In genomic region chr6:93718385-93718784, GRCm38 (mm10) we compare ENCODE assay signal across 10 mouse cellular contexts.
DNase-seq lines count a peak whose midpoint lies in the region; ATAC-seq lines count a peak whose summit lies in the region.
"Had no signal": no experiment of that assay in that cellular context is flagged by ENCODE, and none has a peak within 500 bp of the region (broad histone marks: within the 10 kb centered on the region; RNA-seq: fewer than 3 reads in every experiment).

No protein-coding gene starts in this region.

- no peak overlapping the region for H3K27ac ChIP-seq in forebrain, embryonic 12.5 days
- no peak overlapping the region for H3K27ac ChIP-seq in forebrain, embryonic 11.5 days (ENCODE audit: low read depth, low read length)
- H3K27ac ChIP-seq in limb, embryonic 12.5 days = no peak overlapping the region
- H3K27ac ChIP-seq: limb, embryonic 15.5 days had no signal

- 9% methylated on average over 5 of the region's 5 CpGs for WGBS in forebrain, embryonic 12.5 days
- WGBS in forebrain, embryonic 11.5 days = 15% methylated on average over 5 of the region's 5 CpGs
- WGBS in limb, embryonic 12.5 days = 10% methylated on average over 5 of the region's 5 CpGs

- H3K4me1 ChIP-seq in forebrain, embryonic 12.5 days = peaks cover 44% of the 10 kb centered on the region
- H3K4me1 ChIP-seq in forebrain, embryonic 11.5 days (replicated peaks; ENCODE audit: control insufficient read depth, insufficient read depth, low read length) = peaks cover 15% of the 10 kb centered on the region
- peaks cover 55% of the 10 kb centered on the region for H3K4me1 ChIP-seq in limb, embryonic 12.5 days (replicated peaks)

- H3K27me3 ChIP-seq in forebrain, embryonic 12.5 days = peaks cover 12% of the 10 kb centered on the region; the same call in 1 of the 2 replicates
- 0 out of 2 replicates have a peak, but pooled peaks cover 2% of the 10 kb centered on the region for H3K27me3 ChIP-seq in forebrain, embryonic 11.5 days (ENCODE audit: control insufficient read depth, insufficient read depth, low read length)
- H3K27me3 ChIP-seq in limb, embryonic 12.5 days = peaks cover 22% of the 10 kb centered on the region

- no peaks in the 10 kb centered on the region for H3K9me3 ChIP-seq in forebrain, embryonic 12.5 days
- no peaks in the 10 kb centered on the region for H3K9me3 ChIP-seq in forebrain, embryonic 11.5 days (ENCODE audit: control insufficient read depth, low read length)
- no peaks in the 10 kb centered on the region for H3K9me3 ChIP-seq in limb, embryonic 12.5 days
- H3K9me3 ChIP-seq: limb, embryonic 15.5 days had no signal

- H3K4me2 ChIP-seq in forebrain, embryonic 12.5 days = no peak overlapping the region
- no peak overlapping the region for H3K4me2 ChIP-seq in forebrain, embryonic 11.5 days (ENCODE audit: low read depth, low read length, severe bottlenecking)
- peak overlapping the region; percentile 13 for H3K4me2 ChIP-seq in limb, embryonic 12.5 days
- H3K4me2 ChIP-seq: limb, embryonic 15.5 days had no signal

- H3K4me3 ChIP-seq in forebrain, embryonic 12.5 days (replicated peaks) = no peak overlapping the region
- H3K4me3 ChIP-seq in forebrain, embryonic 11.5 days (ENCODE audit: low read depth, low read length) = no peak overlapping the region
- H3K4me3 ChIP-seq in limb, embryonic 12.5 days (replicated peaks) = no peak overlapping the region
- H3K4me3 ChIP-seq: limb, embryonic 15.5 days had no signal

- no peak overlapping the region for H3K9ac ChIP-seq in forebrain, embryonic 12.5 days
- H3K9ac ChIP-seq in forebrain, embryonic 11.5 days (ENCODE audit: low read length) = no peak overlapping the region
- H3K9ac ChIP-seq in limb, embryonic 12.5 days (replicated peaks) = no peak overlapping the region
- H3K9ac ChIP-seq: limb, embryonic 15.5 days had no signal

- peaks cover 6% of the 10 kb centered on the region; the same call in 1 of the 2 replicates for H3K36me3 ChIP-seq in forebrain, embryonic 12.5 days (replicated peaks)
- no peaks in the 10 kb centered on the region for H3K36me3 ChIP-seq in forebrain, embryonic 11.5 days (ENCODE audit: control insufficient read depth, insufficient read depth, low read length)
- no peaks in the 10 kb centered on the region for H3K36me3 ChIP-seq in limb, embryonic 12.5 days
- H3K36me3 ChIP-seq: limb, embryonic 15.5 days had no signal

- ATAC-seq in forebrain, embryonic 12.5 days (ENCODE audit: low FRiP score) = 0 out of 2 replicates have a peak, but pooled peaks have one; percentile 36
- ATAC-seq in forebrain, embryonic 11.5 days (replicated peaks; ENCODE audit: low FRiP score) = no peak
- ATAC-seq in limb, embryonic 12.5 days (ENCODE audit: insufficient number of reproducible peaks, insufficient read depth, low FRiP score, low TSS enrichment, low read depth) = no peak; the same call in 1 of the 2 replicates

- DNase-seq in forebrain, embryonic 11.5 days (ENCODE audit: low spot score) = no peak
- DNase-seq in layer of hippocampus, adult 9-11 months = peak; percentile 25
- no peak for DNase-seq in layer of hippocampus, adult 8-10 months (ENCODE audit: low spot score in 2 of 2)
- peak; percentile 22 for DNase-seq in retina, embryonic 14.5 days (ENCODE audit: low spot score)
- no peak for DNase-seq in right cerebral cortex, postnatal 36 days (ENCODE audit: low spot score in 2 of 2)
- no peak for DNase-seq in gastrocnemius, adult 18-20 months (ENCODE audit: low spot score)
- DNase-seq: cerebellum, postnatal 14 days had no signal

Comparison
In these comparisons a context has a peak if more than half of its experiments do, and no peak if none do; other contexts are left out.
1. DNase-seq: peak in layer of hippocampus, adult 9-11 months (single experiment) and retina, embryonic 14.5 days (single experiment); none in forebrain, embryonic 11.5 days (single experiment), layer of hippocampus, adult 8-10 months (0 of 2), right cerebral cortex, postnatal 36 days (0 of 2) and gastrocnemius, adult 18-20 months (single experiment).